Mouse (Mus musculus): ENCODE measurements around the gene Defb19. TPM values are rescaled to one million over a fixed set of nuclear protein-coding genes. Genes with fewer than 3 reads are reported as not detected.
A peak's percentile ranks its signal among the peaks of the same experiment; 100 is the strongest.

Defb19 gene
- total and polyA plus RNA-seq, 3 experiments, result 0.43 TPM; not detected in 2

- no peaks in the 10 kb centered on the region for H3K36me3 ChIP-seq (ENCODE audit: control insufficient read depth, insufficient read depth, low read length)
- intact Hi-C loops (cut with DNase I), result loop anchor here (1.0 to 10.0 kb wide), 3 partner anchors 42 to 219 kb away; partner anchors contain the start of gene Bcl2l1
- no peak overlapping the region for H3K4me3 ChIP-seq
- no peaks in the 10 kb centered on the region for H3K79me2 ChIP-seq (replicated peaks; ENCODE audit: control insufficient read depth, insufficient read depth, low read length)
- no peak overlapping the region for H3K27ac ChIP-seq
- no peak overlapping the region for H3K9ac ChIP-seq (ENCODE audit: low read depth, low read length)
- H3K27me3 ChIP-seq (ENCODE audit: control insufficient read depth, insufficient read depth, low read length), result no peaks in the 10 kb centered on the region
- no peak for TF ChIP-seq POLR2A (IDR thresholded peaks at IDR 0.05; ENCODE audit: insufficient read depth, low read depth, low read length)
- peak; percentile 70 for TF ChIP-seq EP300 (IDR thresholded peaks at IDR 0.05; ENCODE audit: insufficient read depth, low read depth, low read length)
- H3K4me1 ChIP-seq (ENCODE audit: control insufficient read depth, insufficient read depth, low read length), result peaks cover 3% of the 10 kb centered on the region
- DNase-seq, result peak in 1 of 2 experiments; percentile 44
- WGBS, result 12% methylated on average over 7 of the region's 7 CpGs
Measured at GRCm38 (mm10) chr2:152615563-152615962, 35.5 kb upstream of the Defb19 start.

- intact Hi-C loops (cut with DNase I), result loop anchor here (10.0 kb wide), 2 partner anchors 153 to 223 kb away; partner anchors contain the start of gene Bcl2l1
Measured at GRCm38 (mm10) chr2:152612193-152612592, 32.1 kb upstream of the Defb19 start.

GRCm38 (mm10) chr2:152608719-152609118, 28.6 kb upstream of the Defb19 start:
- no peak overlapping the region for H3K27ac ChIP-seq
- H3K27me3 ChIP-seq (ENCODE audit: control insufficient read depth, insufficient read depth, low read length), result no peaks in the 10 kb centered on the region
- intact Hi-C loops (cut with DNase I), result no loop called here
- WGBS, result 100% methylated on average over 1 of the region's 1 CpGs
- DNase-seq, result no peak
- no peaks in the 10 kb centered on the region for H3K4me1 ChIP-seq (ENCODE audit: control insufficient read depth, insufficient read depth, low read length)
- TF ChIP-seq POLR2A (IDR thresholded peaks at IDR 0.05; ENCODE audit: insufficient read depth, low read depth, low read length) (no peak), EP300 (IDR thresholded peaks at IDR 0.05; ENCODE audit: insufficient read depth, low read depth, low read length) (no peak), CTCF (IDR thresholded peaks at IDR 0.05) (no peak)
- no peak overlapping the region for H3K4me3 ChIP-seq
- no peaks in the 10 kb centered on the region for H3K36me3 ChIP-seq (ENCODE audit: control insufficient read depth, insufficient read depth, low read length)
- H3K9ac ChIP-seq (ENCODE audit: low read depth, low read length), result no peak overlapping the region
- no peaks in the 10 kb centered on the region for H3K79me2 ChIP-seq (replicated peaks; ENCODE audit: control insufficient read depth, insufficient read depth, low read length)

More at GRCm38 (mm10) chr2:152612193-152612592, 32.1 kb upstream of the Defb19 start:
- Histone ChIP-seq H3K79me2 (replicated peaks; ENCODE audit: control insufficient read depth, insufficient read depth, low read length) (no peaks in the 10 kb centered on the region), H3K4me1 (ENCODE audit: control insufficient read depth, insufficient read depth, low read length) (no peaks in the 10 kb centered on the region; the same call in 1 of the 2 replicates), H3K27ac (no peak overlapping the region), H3K36me3 (ENCODE audit: control insufficient read depth, insufficient read depth, low read length) (no peaks in the 10 kb centered on the region), H3K4me3 (no peak overlapping the region), H3K9ac (ENCODE audit: low read depth, low read length) (no peak overlapping the region), H3K27me3 (ENCODE audit: control insufficient read depth, insufficient read depth, low read length) (no peaks in the 10 kb centered on the region)
- DNase-seq, result no peak
- WGBS, result 51% methylated on average over 7 of the region's 8 CpGs
- TF ChIP-seq CTCF (IDR thresholded peaks at IDR 0.05) (no peak), POLR2A (IDR thresholded peaks at IDR 0.05; ENCODE audit: insufficient read depth, low read depth, low read length) (no peak), EP300 (IDR thresholded peaks at IDR 0.05; ENCODE audit: insufficient read depth, low read depth, low read length) (no peak)

- no peak for DNase-seq
- Histone ChIP-seq H3K79me2 (replicated peaks; ENCODE audit: control insufficient read depth, insufficient read depth, low read length) (no peaks in the 10 kb centered on the region), H3K4me1 (ENCODE audit: control insufficient read depth, insufficient read depth, low read length) (no peaks in the 10 kb centered on the region), H3K9ac (ENCODE audit: low read depth, low read length) (no peak overlapping the region), H3K4me3 (no peak overlapping the region), H3K36me3 (ENCODE audit: control insufficient read depth, insufficient read depth, low read length) (no peaks in the 10 kb centered on the region), H3K27me3 (ENCODE audit: control insufficient read depth, insufficient read depth, low read length) (no peaks in the 10 kb centered on the region), H3K27ac (no peak overlapping the region)
- WGBS, result 52% methylated on average over 6 of the region's 6 CpGs
- intact Hi-C loops (cut with DNase I), result no loop called here
- no peak for TF ChIP-seq CTCF (IDR thresholded peaks at IDR 0.05)
- TF ChIP-seq POLR2A (IDR thresholded peaks at IDR 0.05; ENCODE audit: insufficient read depth, low read depth, low read length), result no peak
- TF ChIP-seq EP300 (IDR thresholded peaks at IDR 0.05; ENCODE audit: insufficient read depth, low read depth, low read length), result no peak
Measured at GRCm38 (mm10) chr2:152607746-152608145, 27.6 kb upstream of the Defb19 start.

GRCm38 (mm10) chr2:152604057-152604456, 23.9 kb upstream of the Defb19 start, which contains the start of gene Defb36:
Gene Defb36 (plus strand): TSS chr2:152604327.
- Histone ChIP-seq H3K79me2 (replicated peaks; ENCODE audit: control insufficient read depth, insufficient read depth, low read length) (no peaks in the 10 kb centered on the region), H3K9ac (ENCODE audit: low read depth, low read length) (no peak within 1 kb of the TSS), H3K27ac (no peak within 1 kb of the TSS), H3K4me1 (ENCODE audit: control insufficient read depth, insufficient read depth, low read length) (no peaks in the 10 kb centered on the region), H3K36me3 (ENCODE audit: control insufficient read depth, insufficient read depth, low read length) (no peaks in the 10 kb centered on the region), H3K27me3 (ENCODE audit: control insufficient read depth, insufficient read depth, low read length) (no peaks in the 10 kb centered on the region), H3K4me3 (no peak within 1 kb of the TSS)
- DNase-seq, result peak; percentile 20 to 47
- no peak for TF ChIP-seq EP300 (IDR thresholded peaks at IDR 0.05; ENCODE audit: insufficient read depth, low read depth, low read length)
- TF ChIP-seq CTCF (IDR thresholded peaks at IDR 0.05), result peak; percentile 69
- WGBS, result 68% methylated on average over 15 of the region's 15 CpGs
- intact Hi-C loops (cut with DNase I), result loop anchor here (1.0 to 5.0 kb wide), 2 partner anchors 50 to 132 kb away; no protein-coding TSS in a partner anchor

- Histone ChIP-seq H3K79me2 (replicated peaks; ENCODE audit: control insufficient read depth, insufficient read depth, low read length) (no peaks in the 10 kb centered on the region), H3K27ac (no peak overlapping the region), H3K27me3 (ENCODE audit: control insufficient read depth, insufficient read depth, low read length) (no peaks in the 10 kb centered on the region), H3K9ac (ENCODE audit: low read depth, low read length) (no peak overlapping the region), H3K4me1 (ENCODE audit: control insufficient read depth, insufficient read depth, low read length) (no peaks in the 10 kb centered on the region), H3K36me3 (ENCODE audit: control insufficient read depth, insufficient read depth, low read length) (no peaks in the 10 kb centered on the region), H3K4me3 (no peak overlapping the region)
- 66% methylated on average over 4 of the region's 4 CpGs for WGBS
- DNase-seq, result no peak
- intact Hi-C loops (cut with DNase I), result loop anchor here (5.0 kb wide), 1 partner anchor 129 kb away; no protein-coding TSS in a partner anchor
- peak; percentile 37 for TF ChIP-seq CTCF (IDR thresholded peaks at IDR 0.05)
- TF ChIP-seq EP300 (IDR thresholded peaks at IDR 0.05; ENCODE audit: insufficient read depth, low read depth, low read length), result no peak
- TF ChIP-seq POLR2A (IDR thresholded peaks at IDR 0.05; ENCODE audit: insufficient read depth, low read depth, low read length), result no peak
Measured at GRCm38 (mm10) chr2:152601275-152601960, 21.3 kb upstream of the Defb19 start.

Measured in heart, adult 2 months (tissue).